Mouse (Mus musculus) stomach, embryonic 16.5 days (tissue): ENCODE measurements around the gene Tat. TPM values are rescaled to one million over a fixed set of nuclear protein-coding genes. Genes with fewer than 3 reads are reported as not detected.
"Not testable (repeated sequence)": the region's sequence is repeated elsewhere in the genome, so short reads cannot be mapped to it uniquely, and the experiment has no call there.

ENCODE experiments used
- ATAC-seq: fragments of 200-750 bp; cut with Nextera tagmentation; 2 replicates; pipeline ENCODE4 v1.8.0; 2017; ENCODE audit warnings: moderate number of reproducible peaks, moderate TSS enrichment; ENCODE audit not compliant: insufficient read depth, low FRiP score
- H3K27ac ChIP-seq: fragments of 300-500 bp; sonication (generic); 2 replicates; pipeline ENCODE4 v1.5.1; 2014; ENCODE audit warnings: low read length
- H3K27me3 ChIP-seq: fragments of 300-500 bp; sonication (generic); 2 replicates; pipeline ENCODE4 v1.6.1; 2014; ENCODE audit warnings: low read length, control low read depth, mixed read lengths; ENCODE audit not compliant: control insufficient read depth, insufficient read depth
- H3K36me3 ChIP-seq: fragments of 300-500 bp; sonication (generic); 2 replicates; pipeline ENCODE4 v1.6.1; 2014; ENCODE audit warnings: low read length; ENCODE audit not compliant: control insufficient read depth, insufficient read depth
- H3K4me1 ChIP-seq: fragments of 300-500 bp; sonication (generic); 2 replicates; pipeline ENCODE4 v1.6.1; 2014; ENCODE audit warnings: low read length, control low read depth, mixed read lengths; ENCODE audit not compliant: control insufficient read depth, insufficient read depth
- H3K4me2 ChIP-seq: fragments of 300-500 bp; sonication (generic); 2 replicates; pipeline ENCODE4 v1.6.1; 2014; ENCODE audit warnings: low read depth, low read length, mixed read lengths
- H3K4me3 ChIP-seq: fragments of 300-500 bp; sonication (generic); replicated peaks from 2 replicates; pipeline ENCODE4 v1.5.1; 2014; ENCODE audit warnings: mild to moderate bottlenecking, low read length
- H3K9ac ChIP-seq: fragments of 300-500 bp; sonication (generic); 2 replicates; pipeline ENCODE4 v1.6.1; 2014; ENCODE audit warnings: low read length
- H3K9me3 ChIP-seq: fragments of 300-500 bp; sonication (generic); replicated peaks from 2 replicates; pipeline ENCODE4 v1.6.1; 2016; ENCODE audit warnings: low read length, control low read depth; ENCODE audit not compliant: control insufficient read depth
- WGBS: fragments of 180-500 bp; shearing (Covaris S2); extraction: QIAGEN DNeasy Blood & Tissue Kit; methylation state at CpG from one replicate; pipeline ENCODE4 v1.1.7; 2014; 5-methylcytosine and 5-hydroxymethylcytosine counted together
- polyA plus RNA-seq: library from polyadenylated mRNA; unstranded; fragments of >200 nt; fragmentation: Nextera tagmentation; extraction: Ambion mirVana; gene quantifications from 2 replicates; pipeline ENCODE4 v1.2.1, GENCODE M21; 2015

Gene Tat
- polyA plus RNA-seq, 1 experiment from 2014 or later, result not detected

DNA sequence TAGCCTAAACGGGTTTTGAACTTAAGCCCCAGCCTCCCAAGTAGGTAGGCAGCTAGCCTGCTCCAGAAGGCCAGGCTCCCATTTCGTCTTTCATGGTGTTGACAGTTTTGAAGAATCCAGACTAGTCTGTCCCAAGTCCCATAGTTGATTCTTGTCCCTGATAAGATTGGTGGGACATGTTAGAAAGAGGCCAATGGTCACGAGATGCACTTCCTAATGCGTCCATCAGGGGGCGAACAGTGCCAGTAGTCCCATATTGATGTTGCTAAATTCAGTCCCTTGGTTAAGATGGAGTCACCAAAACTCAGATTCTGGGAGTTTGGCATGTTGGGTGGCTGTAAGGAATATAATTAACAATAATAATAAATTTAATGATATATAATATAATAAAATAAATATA is 20.6 kb downstream of the Tat start:
- Histone ChIP-seq H3K4me2 (no peak overlapping the region), H3K4me3 (no peak overlapping the region), H3K9me3 (no peaks in the 10 kb centered on the region), H3K36me3 (no peaks in the 10 kb centered on the region), H3K27ac (no peak overlapping the region), H3K27me3 (no peaks in the 10 kb centered on the region; the same call in 1 of the 2 replicates), H3K9ac (no peak overlapping the region), H3K4me1 (no peaks in the 10 kb centered on the region)
- 37% methylated on average over 5 of the region's 5 CpGs for WGBS
- no peak for ATAC-seq

DNA sequence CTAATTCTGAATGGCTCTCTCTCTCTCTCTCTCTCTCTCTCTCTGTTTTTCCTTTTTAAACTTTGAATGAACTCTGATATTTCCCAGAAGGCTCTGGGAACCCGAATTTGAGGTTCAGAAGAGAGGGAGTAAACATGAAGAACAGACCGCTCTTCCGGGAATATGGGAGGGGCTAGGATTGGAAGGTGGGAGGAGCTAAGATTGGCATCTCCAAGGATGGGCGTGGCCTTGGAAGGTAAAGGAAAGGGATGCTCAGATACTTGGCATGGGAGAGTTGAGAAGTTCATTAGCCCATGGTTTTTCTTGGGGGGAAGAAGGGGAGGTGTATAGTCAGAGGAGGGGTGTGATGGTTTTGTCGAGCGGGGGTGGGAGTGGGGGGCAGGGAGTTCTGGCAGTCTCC is 31.8 kb downstream of the Tat start:
- Histone ChIP-seq H3K4me1 (no peaks in the 10 kb centered on the region), H3K27me3 (no peaks in the 10 kb centered on the region), H3K9ac (no peak overlapping the region), H3K4me3 (no peak overlapping the region), H3K4me2 (no peak overlapping the region), H3K9me3 (no peaks in the 10 kb centered on the region), H3K27ac (no peak overlapping the region), H3K36me3 (no peaks in the 10 kb centered on the region)
- ATAC-seq, result no peak
- 56% methylated on average over 6 of the region's 6 CpGs for WGBS

DNA sequence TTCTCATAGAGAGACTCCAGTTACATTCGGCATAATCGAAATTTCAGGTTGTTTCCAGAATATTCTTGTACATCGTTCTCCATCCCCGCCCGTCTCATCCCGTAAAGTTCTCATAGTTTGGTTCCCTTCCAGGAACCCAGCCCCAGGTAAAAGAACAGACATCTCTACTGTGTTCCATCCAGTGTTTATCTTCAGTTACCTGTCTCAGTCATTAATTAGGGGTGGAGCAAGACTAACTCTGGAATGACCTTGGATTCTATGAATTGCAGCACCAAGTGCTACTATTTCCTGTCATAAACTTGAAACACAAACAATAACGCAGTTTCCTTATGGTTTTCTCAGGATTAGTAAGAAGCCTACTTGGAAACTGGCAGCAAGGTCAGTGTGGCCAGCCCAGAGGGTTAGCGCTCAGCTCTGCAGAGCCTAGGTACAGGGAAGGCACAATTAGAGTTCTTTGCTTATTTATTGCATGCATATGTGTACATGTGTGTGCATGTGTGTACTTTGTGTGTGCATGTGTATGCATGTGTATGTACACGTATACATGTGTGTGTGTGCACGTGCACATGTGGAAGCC is 32.6 kb downstream of the Tat start:
- H3K27ac ChIP-seq, result no peak overlapping the region
- no peaks in the 10 kb centered on the region for H3K36me3 ChIP-seq
- H3K4me1 ChIP-seq, result no peaks in the 10 kb centered on the region
- no peak overlapping the region for H3K4me2 ChIP-seq
- no peak overlapping the region for H3K4me3 ChIP-seq
- no peak overlapping the region for H3K9ac ChIP-seq
- 83% methylated on average over 10 of the region's 10 CpGs for WGBS
- ATAC-seq, result no peak
- H3K27me3 ChIP-seq, result no peaks in the 10 kb centered on the region
- H3K9me3 ChIP-seq, result no peaks in the 10 kb centered on the region

DNA sequence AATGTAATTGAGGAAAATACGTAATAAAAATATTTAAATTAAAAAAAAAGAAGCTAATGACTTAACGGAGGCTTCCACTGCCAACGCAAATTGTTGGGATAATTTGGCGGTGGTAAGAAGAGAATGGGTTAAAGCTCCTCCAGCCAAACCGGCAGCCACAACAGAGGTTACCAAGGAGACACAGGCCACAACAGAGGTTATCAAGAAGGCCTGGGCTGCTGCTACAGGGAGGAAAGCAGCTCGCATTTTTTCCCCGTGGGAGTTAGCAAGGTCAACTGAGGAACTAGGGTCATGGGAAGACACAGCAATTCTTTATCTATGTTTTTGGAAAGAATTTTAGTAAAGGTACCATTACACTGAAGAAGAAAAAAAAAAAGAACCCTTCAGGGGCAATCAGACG is 43.5 kb downstream of the Tat start:
- H3K27me3 ChIP-seq, result not testable (repeated sequence)

DNA sequence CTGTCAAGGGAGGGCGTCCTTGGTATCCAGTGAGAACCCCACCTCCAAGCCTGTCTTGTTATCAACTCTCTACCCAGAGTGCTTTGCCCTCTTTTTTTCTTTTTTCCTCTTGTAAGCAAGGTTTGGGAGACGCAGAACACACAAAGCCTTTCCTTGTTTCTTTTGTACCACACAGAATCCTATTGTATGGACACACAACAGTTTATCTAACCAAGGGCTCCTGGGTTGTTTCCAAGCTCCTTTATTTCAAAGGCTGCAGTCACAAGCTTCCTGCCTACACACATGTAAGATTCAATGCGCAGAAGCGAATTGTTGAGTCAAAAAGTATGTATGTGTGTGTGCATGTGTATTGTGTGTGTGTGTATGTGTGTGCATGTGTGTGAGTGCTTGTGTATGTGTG is 44.1 kb downstream of the Tat start:
- H3K4me3 ChIP-seq, result no peak overlapping the region
- H3K36me3 ChIP-seq, result no peaks in the 10 kb centered on the region
- H3K4me2 ChIP-seq, result no peak overlapping the region
- no peaks in the 10 kb centered on the region for H3K27me3 ChIP-seq
- no peaks in the 10 kb centered on the region for H3K9me3 ChIP-seq
- WGBS, result 63% methylated on average over 4 of the region's 4 CpGs
- ATAC-seq, result no peak
- no peak overlapping the region for H3K27ac ChIP-seq
- H3K9ac ChIP-seq, result no peak overlapping the region
- H3K4me1 ChIP-seq, result no peaks in the 10 kb centered on the region

More for the DNA sequence above, 43.5 kb downstream of the Tat start:
- H3K4me2 ChIP-seq, ATAC-seq, H3K4me3 ChIP-seq, H3K9me3 ChIP-seq, H3K4me1 ChIP-seq, H3K27ac ChIP-seq, H3K9ac ChIP-seq, H3K36me3 ChIP-seq: not testable (repeated sequence)
- WGBS, result 32% methylated on average over 8 of the region's 8 CpGs

DNA sequence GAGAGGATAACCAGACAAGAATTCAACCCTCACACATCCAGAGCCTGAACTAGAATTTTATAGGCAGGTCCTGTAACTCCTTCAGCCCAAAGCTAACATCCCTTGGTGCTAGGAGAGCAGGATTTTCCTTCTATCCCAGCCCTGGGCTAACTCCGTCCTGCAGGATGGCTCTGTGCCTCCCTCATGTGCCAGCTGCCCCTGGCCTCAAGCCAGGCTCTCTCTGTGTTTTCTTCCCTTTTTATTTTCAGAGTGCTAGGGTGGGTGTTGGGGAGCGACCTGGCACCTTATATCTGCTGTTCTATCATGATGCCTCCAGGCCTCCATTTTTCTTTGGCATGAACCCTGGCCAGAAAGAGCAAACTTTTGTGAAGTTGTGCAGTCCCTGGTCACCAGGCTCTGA is 45.9 kb downstream of the Tat start:
- no peaks in the 10 kb centered on the region for H3K27me3 ChIP-seq
- H3K4me2 ChIP-seq, result no peak overlapping the region
- H3K9me3 ChIP-seq, result no peaks in the 10 kb centered on the region
- ATAC-seq, result no peak
- H3K9ac ChIP-seq, result no peak overlapping the region
- H3K4me1 ChIP-seq, result no peaks in the 10 kb centered on the region
- H3K27ac ChIP-seq, result no peak overlapping the region
- no peak overlapping the region for H3K4me3 ChIP-seq
- H3K36me3 ChIP-seq, result no peaks in the 10 kb centered on the region
- WGBS, result 67% methylated on average over 2 of the region's 2 CpGs

DNA sequence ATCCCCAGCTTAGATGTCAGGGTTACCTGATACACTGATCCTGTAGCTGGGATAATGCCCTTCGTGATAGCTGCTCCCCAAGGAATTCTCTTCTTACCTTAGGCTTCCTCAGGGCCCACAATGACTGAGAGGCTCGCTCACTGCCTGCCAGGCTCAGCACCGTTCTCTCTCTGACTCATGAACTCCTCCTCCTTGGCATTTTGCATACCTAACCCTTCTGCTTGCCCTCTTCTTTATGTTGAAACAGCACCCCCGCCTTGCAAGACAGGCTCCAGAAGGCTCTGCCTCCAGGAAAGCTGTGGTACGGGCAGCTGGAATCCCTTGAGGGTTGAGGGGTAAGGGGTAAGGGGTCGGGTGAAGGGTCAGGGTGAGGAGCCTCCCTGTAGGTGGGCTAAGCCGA is 49.0 kb downstream of the Tat start:
- 38% methylated on average over 7 of the region's 7 CpGs for WGBS
- Histone ChIP-seq H3K4me2 (no peak overlapping the region), H3K27me3 (no peaks in the 10 kb centered on the region), H3K9me3 (no peaks in the 10 kb centered on the region), H3K27ac (no peak overlapping the region), H3K4me1 (no peaks in the 10 kb centered on the region), H3K9ac (no peak overlapping the region), H3K4me3 (no peak overlapping the region), H3K36me3 (no peaks in the 10 kb centered on the region)
- no peak for ATAC-seq

DNA sequence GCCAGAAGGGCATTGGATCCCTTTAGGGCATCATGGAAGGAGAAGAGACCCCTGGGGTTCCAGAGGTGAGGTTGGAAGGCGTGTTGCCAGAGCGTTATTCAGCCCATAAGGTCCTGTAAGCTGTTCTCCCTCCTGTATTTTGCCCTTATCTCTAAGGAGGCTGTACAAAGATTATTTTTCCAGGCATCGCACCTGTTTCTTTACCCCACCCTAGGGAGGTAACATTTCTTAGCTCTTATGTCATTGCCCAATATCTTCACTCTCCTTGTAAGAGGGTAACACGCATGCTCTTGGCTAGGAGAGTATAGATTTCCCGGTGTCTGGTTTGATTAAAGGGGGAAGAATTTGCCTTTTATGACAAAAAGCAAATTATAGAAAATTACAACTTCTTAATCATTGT is 49.4 kb downstream of the Tat start, which contains the start of gene Chst4:
Gene Chst4, minus strand, starts transcription at position 82 of the 400 bp plus-strand sequence.
- H3K4me2 ChIP-seq, result no peak within 1 kb of the TSS
- no peaks in the 10 kb centered on the region for H3K27me3 ChIP-seq
- WGBS, result 68% methylated on average over 5 of the region's 5 CpGs
- H3K9me3 ChIP-seq, result no peaks in the 10 kb centered on the region
- ATAC-seq, result no peak
- H3K4me1 ChIP-seq, result no peaks in the 10 kb centered on the region
- H3K36me3 ChIP-seq, result no peaks in the 10 kb centered on the region
- no peak within 1 kb of the TSS for H3K9ac ChIP-seq
- H3K4me3 ChIP-seq, result no peak within 1 kb of the TSS
- H3K27ac ChIP-seq, result no peak within 1 kb of the TSS

DNA sequence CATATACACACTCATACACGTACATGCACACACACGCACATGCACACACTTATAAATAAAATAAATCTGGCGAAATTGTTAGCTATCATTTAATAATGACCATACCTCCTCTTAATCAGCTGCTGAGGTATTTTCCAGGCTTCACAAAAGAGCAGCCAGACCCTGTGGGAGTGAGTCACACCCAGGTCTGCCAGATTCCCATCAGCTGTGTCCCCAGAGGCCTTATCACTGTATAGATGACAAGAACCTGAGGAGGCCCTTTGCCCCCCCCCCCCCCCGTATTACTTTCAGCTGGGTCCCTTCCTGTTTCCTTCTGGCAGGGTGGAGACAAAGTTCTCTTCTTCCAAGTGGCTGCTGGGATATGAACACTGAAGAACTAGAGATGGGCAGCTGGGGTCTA is 50.3 kb downstream of the Tat start:
- Histone ChIP-seq H3K4me3 (no peak overlapping the region), H3K9ac (no peak overlapping the region), H3K27me3 (no peaks in the 10 kb centered on the region), H3K4me1 (no peaks in the 10 kb centered on the region), H3K27ac (no peak overlapping the region), H3K36me3 (no peaks in the 10 kb centered on the region), H3K4me2 (no peak overlapping the region), H3K9me3 (no peaks in the 10 kb centered on the region)
- WGBS, result 70% methylated on average over 4 of the region's 4 CpGs
- no peak for ATAC-seq
